Mouse (Mus musculus): ENCODE results near the gene Mlxipl. TPM values are rescaled to one million over a fixed set of nuclear protein-coding genes. Genes with fewer than 3 reads are reported as not detected.

Mlxipl gene
- total and polyA plus RNA-seq, 3 experiments: not detected

DNA sequence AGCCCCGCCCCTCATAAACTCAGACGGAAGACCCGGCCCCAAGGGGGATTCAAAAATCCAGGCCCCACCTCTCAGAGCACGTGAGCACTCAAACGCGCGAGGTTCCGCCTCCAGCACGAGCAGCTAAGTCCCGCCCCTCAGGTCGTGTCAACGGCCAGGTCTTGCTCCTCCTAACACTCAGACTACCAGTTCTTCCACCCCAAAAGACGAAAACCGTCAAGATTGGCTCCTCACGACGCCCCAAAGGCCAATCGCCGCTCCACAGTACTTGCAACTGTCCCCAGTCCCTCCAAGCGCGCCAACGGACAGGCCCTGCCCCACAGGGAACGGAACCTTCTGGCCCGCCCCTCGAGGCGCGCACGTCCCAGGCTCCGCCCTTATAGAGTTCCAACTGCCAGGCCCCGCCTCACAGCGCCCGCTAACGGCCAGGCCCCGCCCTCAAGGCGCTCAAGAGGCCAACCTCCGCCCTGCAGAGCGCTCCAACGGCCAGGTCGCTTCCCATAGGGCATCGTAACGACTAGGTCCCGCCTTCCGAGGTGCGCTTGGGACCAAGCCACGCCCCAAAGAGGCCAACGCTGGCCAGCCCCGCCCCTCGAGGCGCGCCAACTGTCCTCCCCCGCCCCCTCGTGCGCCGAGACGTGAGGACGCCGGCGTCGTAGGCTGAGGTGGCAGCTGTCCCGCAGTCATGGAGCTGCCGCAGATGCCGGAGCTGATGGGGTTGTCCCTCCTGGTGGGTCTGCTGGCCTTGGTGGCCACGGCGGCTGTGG lies 59.5 kb downstream of the Mlxipl start, which contains the start of gene Tbl2:
Gene Tbl2 (plus strand): TSS at position 605 of the 767 bp plus-strand sequence.
- no peaks in the 10 kb centered on the region for H3K27me3 ChIP-seq (ENCODE audit: control insufficient read depth in 1 of 2, insufficient read depth in 2 of 2, low read length in 2 of 2)
- peaks cover 12% of the 10 kb centered on the region for H3K79me2 ChIP-seq (ENCODE audit: control insufficient read depth, insufficient read depth, low read length, poor library complexity)
- H3K27ac ChIP-seq (ENCODE audit: control insufficient read depth, low read depth, low read length): peak within 1 kb of the TSS; percentile 83
- no peaks in the 10 kb centered on the region for H3K9me3 ChIP-seq (replicated peaks; ENCODE audit: insufficient read depth, low read length)
- peak; percentile 99 for DNase-seq (ENCODE audit: low read depth, low spot score)
- peak within 1 kb of the TSS; percentile 92 to 96 for H3K4me3 ChIP-seq (ENCODE audit: control insufficient read depth in 1 of 2, insufficient read depth in 1 of 2, low read depth in 2 of 2, low read length in 2 of 2)
- H3K9ac ChIP-seq (ENCODE audit: control insufficient read depth, low read depth, low read length, poor library complexity, severe bottlenecking): peak within 1 kb of the TSS; percentile 91
- peaks cover 2 to 17% of the 10 kb centered on the region in 2 experiments for H3K36me3 ChIP-seq (ENCODE audit: control insufficient read depth in 1 of 2, insufficient read depth in 2 of 2, low read length in 2 of 2)
- peaks cover 3 to 20% of the 10 kb centered on the region in 2 experiments for H3K4me1 ChIP-seq (ENCODE audit: control insufficient read depth in 1 of 2, insufficient read depth in 2 of 2, low read length in 2 of 2)
- TF ChIP-seq KAT2A (conservative IDR thresholded peaks at IDR 0.05; ENCODE audit: low read depth, low read length) (no peak), POLR2AphosphoS2 (IDR thresholded peaks at IDR 0.05; ENCODE audit: low read length) (peak; percentile 80; the same call in 1 of the 2 replicates), SIN3A (IDR thresholded peaks at IDR 0.05; ENCODE audit: low read length) (peak; percentile 82), USF1 (IDR thresholded peaks at IDR 0.05; ENCODE audit: low read depth, low read length) (peak; percentile 95), RCOR1 (IDR thresholded peaks at IDR 0.05; ENCODE audit: low read depth, low read length) (no peak), CHD2 (IDR thresholded peaks at IDR 0.05; ENCODE audit: low read length) (no peak), MAFK (IDR thresholded peaks at IDR 0.05; ENCODE audit: borderline replicate concordance, low read depth, low read length) (no peak), CHD1 (IDR thresholded peaks at IDR 0.05; ENCODE audit: low read depth, low read length) (no peak), TAL1 (IDR thresholded peaks at IDR 0.05; ENCODE audit: low read length) (no peak), ZNF384 (IDR thresholded peaks at IDR 0.05; ENCODE audit: low read depth, low read length) (no peak), EP300 (IDR thresholded peaks at IDR 0.05; ENCODE audit: low read depth in 1 of 2, low read length in 2 of 2) (no peak), TBP (IDR thresholded peaks at IDR 0.05; ENCODE audit: low read depth, low read length) (no peak), MYC (IDR thresholded peaks at IDR 0.05; ENCODE audit: low read depth, low read length) (peak; percentile 75; the same call in 1 of the 2 replicates), MAX (IDR thresholded peaks at IDR 0.05; ENCODE audit: low read length) (peak; percentile 93), MEF2A (IDR thresholded peaks at IDR 0.05; ENCODE audit: extremely low read depth, insufficient replicate concordance, low read depth, low read length, poor library complexity, severe bottlenecking) (no peak), NELFE (IDR thresholded peaks at IDR 0.05; ENCODE audit: low read depth, low read length) (peak; percentile 76), POLR2AphosphoS5 (IDR thresholded peaks at IDR 0.05; ENCODE audit: borderline replicate concordance, low read depth, low read length) (no peak), ELF1 (IDR thresholded peaks at IDR 0.05; ENCODE audit: low read depth, low read length) (peak; percentile 61; the same call in 1 of the 2 replicates), SMC3 (IDR thresholded peaks at IDR 0.05; ENCODE audit: low read depth, low read length) (no peak), NRF1 (IDR thresholded peaks at IDR 0.05; ENCODE audit: insufficient read depth, low read depth, low read length, poor library complexity, severe bottlenecking) (no peak), ZKSCAN1 (IDR thresholded peaks at IDR 0.05; ENCODE audit: low read depth, low read length) (no peak), E2F4 (IDR thresholded peaks at IDR 0.05; ENCODE audit: borderline replicate concordance, low read depth, low read length) (peak; percentile 51; the same call in 1 of the 2 replicates), USF2 (IDR thresholded peaks at IDR 0.05; ENCODE audit: borderline replicate concordance in 1 of 2, insufficient read depth in 1 of 2, low read depth in 1 of 2, low read length in 2 of 2) (peak; percentile 31 to 68; a peak in 3 of 4 replicates), BHLHE40 (IDR thresholded peaks at IDR 0.05; ENCODE audit: borderline replicate concordance, low read depth, low read length) (peak; percentile 98), ZC3H11A (IDR thresholded peaks at IDR 0.05; ENCODE audit: low read depth, low read length) (no peak), RAD21 (IDR thresholded peaks at IDR 0.05; ENCODE audit: low read depth, low read length) (no peak), MYB (IDR thresholded peaks at IDR 0.05; ENCODE audit: low read depth, low read length) (no peak), HCFC1 (IDR thresholded peaks at IDR 0.05; ENCODE audit: low read depth, low read length) (peak; percentile 54), ZMIZ1 (IDR thresholded peaks at IDR 0.05; ENCODE audit: low read depth, low read length) (no peak; the same call in 1 of the 2 replicates), UBTF (IDR thresholded peaks at IDR 0.05; ENCODE audit: borderline replicate concordance, insufficient read depth, low read depth, low read length) (no peak), JUND (IDR thresholded peaks at IDR 0.05; ENCODE audit: low read depth, low read length) (no peak), POLR2A (IDR thresholded peaks at IDR 0.05; ENCODE audit: control insufficient read depth in 1 of 2, insufficient read depth in 1 of 2, low read depth in 1 of 2, low read length in 2 of 2, poor library complexity in 1 of 2) (peak; percentile 87 to 88), MXI1 (IDR thresholded peaks at IDR 0.05; ENCODE audit: low read depth, low read length) (peak; percentile 86), ETS1 (IDR thresholded peaks at IDR 0.05; ENCODE audit: low read depth, low read length) (peak; percentile 11; the same call in 1 of the 2 replicates), MAZ (IDR thresholded peaks at IDR 0.05; ENCODE audit: low read depth, low read length) (0 out of 2 replicates have a peak, but pooled peaks have one; percentile 55)
